Mouse (Mus musculus) erythroblast, embryonic 14.5 days (primary cell): Measurements from ENCODE around the gene 1810043G02Rik.

ENCODE experiments used
- GATA1 ChIP-seq: IDR thresholded peaks from 2 replicates; pipeline ENCODE4 v1.6.1; 2012; ENCODE audit warnings: low read length, inconsistent platforms, mixed read lengths
- TAL1 ChIP-seq: IDR thresholded peaks from 3 replicates; pipeline ENCODE4 v1.6.1; 2012; ENCODE audit warnings: low read length, inconsistent platforms, mixed read lengths

DNA sequence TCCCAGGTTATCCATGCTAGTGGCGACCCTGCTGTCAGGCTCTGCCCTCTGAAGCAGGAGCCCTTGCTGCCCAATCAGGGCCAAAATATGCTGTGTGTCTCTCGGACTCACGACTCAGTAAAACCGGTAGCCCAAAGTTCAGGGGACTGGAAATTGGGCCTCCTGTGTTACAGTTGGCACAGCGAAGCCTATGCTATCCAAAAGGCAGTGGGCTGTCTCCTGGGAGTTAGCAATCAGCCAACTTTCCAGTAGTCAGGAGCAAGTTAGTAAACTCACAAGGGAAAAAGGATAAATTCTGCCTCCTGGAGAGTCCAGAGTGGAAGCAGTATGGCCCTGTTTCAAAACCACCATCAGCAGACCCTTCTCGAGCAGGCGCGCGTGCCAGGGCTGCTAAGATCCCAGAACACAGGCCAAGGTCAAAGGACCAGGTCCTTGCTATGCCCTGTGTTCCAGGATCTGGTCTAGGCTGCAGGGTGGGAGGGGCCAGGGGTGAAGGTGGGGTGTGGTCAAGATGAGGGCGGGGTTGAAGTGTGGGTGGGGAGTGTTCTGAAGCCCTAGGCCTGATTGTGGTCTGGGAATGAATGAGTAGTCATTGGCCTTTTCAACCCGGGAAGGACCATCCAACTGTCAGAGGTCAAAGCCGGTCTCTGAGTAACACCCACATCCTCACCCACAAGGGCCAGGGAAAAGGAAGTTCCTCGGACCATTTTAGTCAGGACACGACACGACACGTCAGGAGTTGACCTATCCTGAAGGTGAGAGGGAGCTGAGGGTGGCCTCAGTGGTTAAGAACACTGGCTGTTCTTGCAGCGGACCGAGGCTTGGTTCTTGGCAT lies 34.6 kb downstream of the 1810043G02Rik start:
- TF ChIP-seq GATA1: no peak
- no peak for TF ChIP-seq TAL1
